Mouse (Mus musculus) adrenal gland, adult (tissue): ENCODE measurements around the gene Bri3.
A peak's percentile ranks its signal among the peaks of the same experiment; 100 is the strongest.

Experiments
- DNase-seq, 2 experiments: peaks; one replicate each; pipeline ENCODE4 v3.0.0; 2022 to 2023; ENCODE audit warnings: low spot score in 1 of 2; ENCODE audit not compliant: inconsistent age in 2 of 2

Gene Bri3

GRCm38 (mm10) chr5:144260464-144260863 lies 16.2 kb downstream of the Bri3 start:
- no peak for DNase-seq

- peak in 1 of 2 experiments; percentile 54 for DNase-seq
These were observed 17.1 kb downstream of the Bri3 start for GRCm38 (mm10) chr5:144261309-144261708.

- no peak for DNase-seq
These were observed 17.6 kb downstream of the Bri3 start for GRCm38 (mm10) chr5:144261829-144262228.

GRCm38 (mm10) chr5:144263082-144263481 lies 18.8 kb downstream of the Bri3 start:
- no peak for DNase-seq

- no peak for DNase-seq
These were observed 19.3 kb downstream of the Bri3 start for GRCm38 (mm10) chr5:144263496-144263895.

GRCm38 (mm10) chr5:144267535-144268241 lies 23.5 kb downstream of the Bri3 start:
- DNase-seq = peak; percentile 66 to 87

- no peak for DNase-seq
These were observed 25.7 kb downstream of the Bri3 start for GRCm38 (mm10) chr5:144269926-144270325.

- no peak for DNase-seq
These were observed 26.2 kb downstream of the Bri3 start for GRCm38 (mm10) chr5:144270420-144270819.

- no peak for DNase-seq
These were observed 26.9 kb downstream of the Bri3 start for GRCm38 (mm10) chr5:144271118-144271517.

GRCm38 (mm10) chr5:144271772-144272171 lies 27.5 kb downstream of the Bri3 start:
- no peak for DNase-seq

GRCm38 (mm10) chr5:144274904-144275303 lies 30.7 kb downstream of the Bri3 start:
- no peak for DNase-seq

GRCm38 (mm10) chr5:144276898-144277630 lies 32.8 kb downstream of the Bri3 start:
- DNase-seq = no peak

GRCm38 (mm10) chr5:144278374-144278960 lies 34.2 kb downstream of the Bri3 start:
- peak; percentile 47 to 70 for DNase-seq

- DNase-seq = no peak
These were observed 34.9 kb downstream of the Bri3 start for GRCm38 (mm10) chr5:144279081-144279541.

GRCm38 (mm10) chr5:144279926-144280325 lies 35.7 kb downstream of the Bri3 start:
- DNase-seq = no peak

- DNase-seq = no peak
These were observed 38.4 kb downstream of the Bri3 start for GRCm38 (mm10) chr5:144282470-144283260.

- DNase-seq = no peak
These were observed 39.4 kb downstream of the Bri3 start for GRCm38 (mm10) chr5:144283551-144284031.

- no peak for DNase-seq
These were observed 40.4 kb downstream of the Bri3 start for GRCm38 (mm10) chr5:144284599-144284998.

- no peak for DNase-seq
These were observed 42.5 kb downstream of the Bri3 start for GRCm38 (mm10) chr5:144286591-144287266.

- DNase-seq = peak in 1 of 2 experiments; percentile 26
These were observed 43.1 kb downstream of the Bri3 start for GRCm38 (mm10) chr5:144287267-144287820.
